Mouse (Mus musculus): ENCODE results near the gene Parm1.

DNA sequence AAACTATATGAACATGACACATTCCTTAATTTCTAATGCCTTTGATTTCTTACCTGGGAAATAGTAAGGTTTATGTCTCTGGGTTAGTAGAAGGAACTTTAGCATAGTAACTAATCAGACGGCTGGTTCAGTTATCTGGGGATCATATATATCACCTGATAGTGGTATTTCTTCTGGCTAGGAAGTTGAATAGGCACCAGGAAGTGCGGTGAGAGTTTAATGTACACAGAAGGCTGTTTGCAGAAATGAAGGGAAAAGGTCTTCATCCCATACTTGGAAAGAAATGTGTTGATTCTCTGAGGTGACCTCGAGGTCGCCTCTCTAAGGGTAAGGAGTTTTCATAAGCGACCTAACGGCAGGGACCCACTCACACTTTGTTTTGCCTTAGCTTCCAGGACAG, 338 bp upstream of the Parm1 start:
- TF ChIP-seq POLR2A (IDR thresholded peaks at IDR 0.05; ENCODE audit: low read depth, low read length) (no peak), CTCF (conservative IDR thresholded peaks at IDR 0.05; ENCODE audit: insufficient read depth, insufficient read length, low read depth, low read length) (no peak)

All from kidney, adult 2 months (tissue).